ENCODE assay signal across 13 mouse cellular contexts in the genomic region with DNA sequence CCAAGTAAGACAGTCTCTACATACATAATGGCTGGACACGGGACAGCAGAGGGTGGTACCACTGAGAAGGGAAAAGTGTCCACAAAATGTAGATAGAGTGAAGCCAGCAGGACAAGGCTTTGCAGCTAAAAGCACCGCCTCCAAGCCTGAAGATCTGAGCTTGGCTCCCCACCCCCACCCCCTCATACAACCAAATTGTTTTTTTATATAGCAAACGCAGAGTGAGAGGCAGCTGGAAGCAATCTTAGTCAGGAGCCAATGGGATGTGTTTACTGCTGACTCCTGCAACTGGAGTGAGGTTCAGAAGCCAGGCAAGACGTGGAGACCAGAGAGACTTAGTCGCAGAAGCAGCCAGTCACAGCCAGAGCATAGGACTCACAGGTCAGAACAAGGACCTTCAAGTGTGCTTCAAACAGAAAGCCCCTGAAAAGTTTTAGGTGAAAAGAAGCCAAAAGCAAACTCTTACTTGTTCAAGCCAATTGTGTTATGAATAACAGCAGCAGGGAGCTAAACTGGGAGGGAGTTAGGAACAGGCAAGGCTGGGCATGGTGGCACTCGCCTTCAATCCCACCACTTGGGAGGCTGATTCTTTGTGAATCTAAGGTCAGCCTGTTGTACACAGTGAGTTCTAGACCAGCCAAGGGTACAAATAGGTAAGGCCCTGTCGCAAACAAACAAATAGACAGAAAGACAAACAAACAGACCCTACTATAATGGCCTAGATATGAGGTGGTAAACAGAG. TPM values are rescaled to one million over a fixed set of nuclear protein-coding genes. Genes with fewer than 3 reads are reported as not detected.
DNase-seq lines count a peak whose midpoint lies in the region; ATAC-seq lines count a peak whose summit lies in the region.
"Had no signal": no experiment of that assay in that cellular context is flagged by ENCODE, and none has a peak within 500 bp of the region (broad histone marks: within the 10 kb centered on the region; RNA-seq: fewer than 3 reads in every experiment).

No protein-coding gene starts in this region.

- no peak overlapping the region for H3K4me2 ChIP-seq in kidney, embryonic 15.5 days
- peak overlapping the region; percentile 30 for H3K4me2 ChIP-seq in limb, embryonic 12.5 days
- H3K4me2 ChIP-seq in stomach, embryonic 14.5 days (replicated peaks; ENCODE audit: low read depth, low read length) = no peak overlapping the region
- no peak overlapping the region for H3K4me2 ChIP-seq in forebrain, embryonic 11.5 days (ENCODE audit: low read depth, low read length, severe bottlenecking)

- no peak overlapping the region for H3K9ac ChIP-seq in kidney, embryonic 15.5 days
- H3K9ac ChIP-seq in limb, embryonic 12.5 days (replicated peaks) = no peak overlapping the region; the same call in 1 of the 2 replicates
- H3K9ac ChIP-seq in stomach, embryonic 14.5 days (replicated peaks; ENCODE audit: low read depth, low read length) = no peak overlapping the region
- no peak overlapping the region for H3K9ac ChIP-seq in forebrain, embryonic 11.5 days (ENCODE audit: low read length)

- peak overlapping the region; percentile 86 for H3K27ac ChIP-seq in kidney, embryonic 15.5 days
- H3K27ac ChIP-seq in limb, embryonic 12.5 days = peak overlapping the region; percentile 88
- H3K27ac ChIP-seq in stomach, embryonic 14.5 days (ENCODE audit: low read length) = peak overlapping the region; percentile 88
- H3K27ac ChIP-seq in forebrain, embryonic 11.5 days (ENCODE audit: low read depth, low read length) = no peak overlapping the region

- 53% methylated on average over 7 of the region's 7 CpGs for whole genome bisulfite sequencing in kidney, embryonic 15.5 days
- WGBS in limb, embryonic 12.5 days = 32% methylated on average over 7 of the region's 7 CpGs
- 38% methylated on average over 7 of the region's 7 CpGs for WGBS in stomach, embryonic 14.5 days
- WGBS in forebrain, embryonic 11.5 days = 70% methylated on average over 7 of the region's 7 CpGs

- no peaks in the 10 kb centered on the region for H3K27me3 ChIP-seq in kidney, embryonic 15.5 days
- no peaks in the 10 kb centered on the region for H3K27me3 ChIP-seq in limb, embryonic 12.5 days
- H3K27me3 ChIP-seq in stomach, embryonic 14.5 days (ENCODE audit: control insufficient read depth, insufficient read depth, low read length) = no peaks in the 10 kb centered on the region
- no peaks in the 10 kb centered on the region for H3K27me3 ChIP-seq in forebrain, embryonic 11.5 days (ENCODE audit: control insufficient read depth, insufficient read depth, low read length)

- peak; percentile 69 for ATAC-seq in kidney, embryonic 15.5 days (replicated peaks; ENCODE audit: low FRiP score)
- peak; percentile 85; the same call in 1 of the 2 replicates for ATAC-seq in limb, embryonic 12.5 days (ENCODE audit: insufficient number of reproducible peaks, insufficient read depth, low FRiP score, low TSS enrichment, low read depth)
- peak; percentile 57; the same call in 1 of the 2 replicates for ATAC-seq in stomach, embryonic 14.5 days (ENCODE audit: insufficient number of reproducible peaks, insufficient read depth, low FRiP score, low read depth)
- ATAC-seq in forebrain, embryonic 11.5 days (replicated peaks; ENCODE audit: low FRiP score) = no peak
- ATAC-seq: CD4-positive, CD25-positive, alpha-beta regulatory T cell, adult 4 months had no signal

- no peaks in the 10 kb centered on the region for H3K9me3 ChIP-seq in kidney, embryonic 15.5 days (replicated peaks)
- no peaks in the 10 kb centered on the region for H3K9me3 ChIP-seq in limb, embryonic 12.5 days
- no peaks in the 10 kb centered on the region for H3K9me3 ChIP-seq in stomach, embryonic 14.5 days (ENCODE audit: control insufficient read depth, low read depth, low read length)
- H3K9me3 ChIP-seq in forebrain, embryonic 11.5 days (ENCODE audit: control insufficient read depth, low read length) = no peaks in the 10 kb centered on the region

- peaks cover 28% of the 10 kb centered on the region for H3K4me1 ChIP-seq in kidney, embryonic 15.5 days
- peaks cover 32% of the 10 kb centered on the region for H3K4me1 ChIP-seq in limb, embryonic 12.5 days (replicated peaks)
- peaks cover 25% of the 10 kb centered on the region for H3K4me1 ChIP-seq in stomach, embryonic 14.5 days (ENCODE audit: control insufficient read depth, insufficient read depth, low read length)
- H3K4me1 ChIP-seq in forebrain, embryonic 11.5 days (replicated peaks; ENCODE audit: control insufficient read depth, insufficient read depth, low read length) = no peaks in the 10 kb centered on the region

- no peak for DNase-seq in kidney, adult 11 months
- DNase-seq in heart, adult 9 months (ENCODE audit: low spot score in 2 of 2) = peak; percentile 36 to 62
- DNase-seq in gastrocnemius, adult 18-20 months (ENCODE audit: low spot score) = no peak
- no peak for DNase-seq in forebrain, embryonic 11.5 days (ENCODE audit: low spot score)
- no peak for DNase-seq in thymus, adult 18-20 months
- DNase-seq: right cerebral cortex, postnatal 25 days had no signal

- H3K36me3 ChIP-seq in kidney, embryonic 15.5 days = 0 out of 2 replicates have a peak, but pooled peaks cover 12% of the 10 kb centered on the region
- H3K36me3 ChIP-seq in limb, embryonic 12.5 days = peaks cover 31% of the 10 kb centered on the region; the same call in 1 of the 2 replicates
- no peaks in the 10 kb centered on the region; the same call in 1 of the 2 replicates for H3K36me3 ChIP-seq in stomach, embryonic 14.5 days (ENCODE audit: control insufficient read depth, insufficient read depth, low read length)
- H3K36me3 ChIP-seq in forebrain, embryonic 11.5 days (ENCODE audit: control insufficient read depth, insufficient read depth, low read length) = no peaks in the 10 kb centered on the region

- H3K4me3 ChIP-seq in kidney, embryonic 15.5 days (replicated peaks) = no peak overlapping the region
- H3K4me3 ChIP-seq in limb, embryonic 12.5 days (replicated peaks) = no peak overlapping the region
- H3K4me3 ChIP-seq in stomach, embryonic 14.5 days (ENCODE audit: low read depth, low read length) = no peak overlapping the region
- H3K4me3 ChIP-seq in forebrain, embryonic 11.5 days (ENCODE audit: low read depth, low read length) = no peak overlapping the region

RNA-seq across cellular contexts. Expression of gene Ugdh, which starts 21.5 kb away (rescaled TPM):
- polyA plus RNA-seq in kidney, embryonic 15.5 days (2015; fragmentation: Nextera tagmentation; extraction: Ambion mirVana) = 92.0 and 97.3 TPM in 2 replicates
- 154 and 170 TPM in 2 replicates for polyA plus RNA-seq in limb, embryonic 12.5 days (2016; fragmentation: Nextera tagmentation; extraction: Ambion mirVana)
- polyA plus RNA-seq in stomach, embryonic 14.5 days (2014; fragmentation: Nextera tagmentation; extraction: Ambion mirVana) = 120 and 134 TPM in 2 replicates
- 10 to 100 TPM in 1 of 2 experiments, 1 to 10 TPM in 1; 6.9 to 13.1 TPM for total RNA-seq in gastrocnemius, adult 18-20 months (2021)
- 68.6 and 69.0 TPM in 2 replicates for polyA plus RNA-seq in forebrain, embryonic 11.5 days (2014; fragmentation: Nextera tagmentation; extraction: Ambion mirVana)

RNA-seq across cellular contexts. Expression of gene Gm43552, which starts 35.4 kb away (rescaled TPM):
- not detected in 2 replicates for polyA plus RNA-seq in kidney, embryonic 15.5 days (2015; fragmentation: Nextera tagmentation; extraction: Ambion mirVana)
- polyA plus RNA-seq in limb, embryonic 12.5 days (2016; fragmentation: Nextera tagmentation; extraction: Ambion mirVana) = not detected in 2 replicates
- not detected in 2 replicates for polyA plus RNA-seq in stomach, embryonic 14.5 days (2014; fragmentation: Nextera tagmentation; extraction: Ambion mirVana)
- total RNA-seq in gastrocnemius, adult 18-20 months (2021) = not detected
- polyA plus RNA-seq in forebrain, embryonic 11.5 days (2014; fragmentation: Nextera tagmentation; extraction: Ambion mirVana) = not detected in 2 replicates
- total RNA-seq: common myeloid progenitor, adult 5-6 weeks; monocyte, adult 5-6 weeks had no signal
- polyA plus RNA-seq: CD4-positive, CD25-positive, alpha-beta regulatory T cell, adult 4 months; gonadal fat pad, adult 2 months had no signal

Comparison
In these comparisons a context has a peak if more than half of its experiments do, and no peak if none do; other contexts are left out.
1. DNase-seq: peak in heart, adult 9 months (2 of 2); none in kidney, adult 11 months (single experiment), gastrocnemius, adult 18-20 months (single experiment), forebrain, embryonic 11.5 days (single experiment) and thymus, adult 18-20 months (0 of 2).